Mouse (Mus musculus): ENCODE measurements around the gene Kifc1.
"Not testable (repeated sequence)": the region's sequence is repeated elsewhere in the genome, so short reads cannot be mapped to it uniquely, and the experiment has no call there.

Gene Kifc1

DNA sequence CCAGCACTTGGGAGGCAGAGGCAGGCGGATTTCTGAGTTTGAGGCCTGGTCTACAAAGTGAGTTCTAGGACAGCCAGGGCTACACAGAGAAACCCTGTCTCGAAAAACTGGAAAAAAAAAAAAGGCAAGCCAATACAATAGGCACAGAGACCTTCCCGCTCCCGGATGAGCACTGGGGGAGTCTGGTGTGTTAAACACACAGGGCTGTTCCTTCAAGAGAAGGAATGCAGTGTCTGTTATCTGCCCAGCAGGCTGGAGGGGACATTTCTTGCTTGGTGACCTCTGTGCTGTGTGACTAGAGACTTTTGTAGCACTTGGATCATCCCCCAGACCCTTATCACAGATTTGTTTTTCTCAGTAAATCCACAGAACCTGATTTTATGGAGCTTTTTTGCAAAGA lies 11.2 kb upstream of the Kifc1 start:
- no peak for DNase-seq

DNA sequence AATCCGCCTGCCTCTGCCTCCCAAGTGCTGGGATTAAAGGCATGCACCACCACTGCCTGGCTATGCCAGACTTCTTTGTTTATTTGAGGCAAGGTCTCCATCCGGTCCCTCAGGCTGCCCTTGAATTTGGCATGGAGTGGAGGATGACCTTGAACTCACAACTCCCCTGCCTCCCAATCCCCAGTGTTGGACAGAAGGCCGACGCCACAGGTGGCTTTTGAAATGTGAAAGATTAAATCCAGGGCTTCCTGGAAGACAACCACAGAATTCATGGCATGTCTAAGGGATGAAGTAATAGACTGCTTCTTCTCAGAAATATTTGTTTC lies 10.5 kb upstream of the Kifc1 start:
- DNase-seq: no peak

GRCm38 (mm10) chr17:33900281-33900988 lies 10.0 kb upstream of the Kifc1 start:
- DNase-seq: peak in 1 of 2 experiments; percentile 44

GRCm38 (mm10) chr17:33899642-33900041 lies 9.2 kb upstream of the Kifc1 start:
- no peak for DNase-seq

DNA sequence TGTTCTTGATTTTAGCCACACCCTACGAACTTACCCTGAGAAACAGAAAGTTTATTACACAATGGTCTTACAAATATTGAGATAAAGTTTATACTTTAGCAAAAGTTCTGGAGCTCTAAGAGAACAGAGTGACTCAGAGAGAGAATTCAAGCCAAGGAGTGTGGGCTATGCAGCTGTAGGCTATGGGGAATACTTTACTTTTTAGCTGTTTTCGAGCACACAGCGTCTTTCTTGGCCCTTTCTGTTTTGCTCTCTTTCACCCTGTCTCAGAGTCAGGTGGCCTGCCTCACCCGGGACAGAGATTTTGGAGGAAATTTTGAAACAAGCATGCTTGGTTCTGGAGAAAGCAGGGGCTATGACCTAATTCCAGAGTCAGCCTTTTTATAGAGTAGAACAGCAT lies 7.7 kb upstream of the Kifc1 start:
- not testable (repeated sequence) for DNase-seq

DNA sequence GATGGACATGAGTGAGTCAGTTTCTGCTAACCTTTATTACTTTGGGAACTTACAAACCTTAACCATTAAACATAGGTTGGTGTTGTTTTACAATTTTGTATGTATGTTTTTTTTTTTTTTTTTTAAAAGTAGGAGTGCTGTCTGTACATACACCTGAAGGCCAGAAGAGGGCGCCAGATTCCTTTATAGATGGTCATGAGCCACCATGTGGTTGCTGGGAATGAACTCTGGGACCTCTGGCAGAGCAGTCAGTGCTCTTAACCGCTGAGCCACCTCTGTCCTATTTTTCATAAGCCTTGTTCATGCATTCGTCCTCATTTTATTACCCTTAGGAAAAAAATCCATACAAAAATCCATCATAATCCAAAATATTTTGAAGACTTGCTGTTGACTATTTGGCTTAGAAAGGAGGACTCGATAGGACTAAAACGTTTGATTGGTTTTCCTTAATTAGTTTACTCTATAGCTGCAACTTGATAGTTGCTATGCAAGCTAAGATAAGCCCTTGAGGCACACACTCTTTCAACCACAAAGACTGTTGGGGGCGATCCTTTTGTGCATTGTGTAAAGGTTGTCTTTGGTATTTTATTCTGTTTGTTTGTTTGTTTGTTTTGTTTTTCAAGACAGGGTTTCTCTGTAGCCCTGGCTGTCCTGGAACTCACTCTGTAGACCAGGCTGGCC lies 6.8 kb upstream of the Kifc1 start:
- DNase-seq: peak in 1 of 2 experiments; percentile 51

DNA sequence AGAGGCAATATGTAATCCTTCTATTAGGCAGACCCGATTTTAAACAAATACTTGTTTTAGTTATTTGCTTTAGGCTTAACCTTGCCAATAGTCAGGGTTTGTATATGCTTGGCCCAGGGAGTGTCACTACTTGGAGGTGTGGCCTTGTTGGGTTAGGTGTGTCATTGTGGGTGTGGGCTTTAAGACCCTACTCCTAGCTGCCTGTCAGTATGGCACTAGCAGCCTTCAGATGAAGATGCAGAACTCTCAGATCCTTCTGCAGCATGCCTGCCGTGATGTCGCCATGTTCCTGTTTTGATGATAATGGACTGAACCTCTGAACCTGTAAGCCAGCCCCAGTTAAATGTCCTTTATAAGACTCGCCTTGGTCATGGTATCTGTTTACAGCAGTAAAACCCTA lies 2.5 kb upstream of the Kifc1 start:
- DNase-seq: not testable (repeated sequence)

DNA sequence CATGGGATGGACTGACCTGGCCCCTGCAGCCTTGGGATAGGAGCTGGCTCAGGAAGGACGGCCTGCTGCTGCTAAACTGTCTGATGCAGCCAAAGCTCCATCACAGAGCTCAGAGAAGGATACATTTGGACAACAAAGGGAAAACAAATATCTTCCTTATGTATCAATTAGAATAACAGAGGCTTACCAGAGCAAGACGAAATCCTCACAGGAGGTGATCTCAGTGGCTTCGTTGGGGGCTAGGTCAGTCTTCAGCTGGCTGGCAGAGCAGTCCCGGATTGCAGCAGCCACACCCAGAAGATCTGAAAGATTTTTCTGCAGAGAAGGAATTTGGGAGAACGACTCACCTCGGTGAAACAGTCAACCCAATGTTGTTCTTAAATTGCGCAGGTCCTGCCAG lies 2.0 kb upstream of the Kifc1 start:
- no peak for DNase-seq

DNA sequence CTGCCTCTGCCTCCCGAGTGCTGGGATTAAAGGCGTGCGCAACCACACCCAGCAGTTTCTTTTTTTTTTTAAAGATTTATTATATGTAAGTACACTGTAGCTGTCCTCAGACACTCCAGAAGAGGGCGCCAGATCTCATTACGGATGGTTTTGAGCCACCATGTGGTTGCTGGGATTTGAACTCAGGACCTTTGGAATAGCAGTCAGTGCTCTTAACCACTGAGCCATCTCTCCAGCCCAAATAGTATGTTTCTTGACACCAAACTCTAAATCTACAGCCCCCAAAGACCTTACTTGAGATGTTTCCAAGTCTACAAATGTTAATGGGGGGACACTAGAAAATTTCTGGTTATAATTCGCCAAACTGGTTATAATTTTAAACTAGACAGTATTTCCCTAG lies 1.4 kb upstream of the Kifc1 start:
- not testable (repeated sequence) for DNase-seq

DNA sequence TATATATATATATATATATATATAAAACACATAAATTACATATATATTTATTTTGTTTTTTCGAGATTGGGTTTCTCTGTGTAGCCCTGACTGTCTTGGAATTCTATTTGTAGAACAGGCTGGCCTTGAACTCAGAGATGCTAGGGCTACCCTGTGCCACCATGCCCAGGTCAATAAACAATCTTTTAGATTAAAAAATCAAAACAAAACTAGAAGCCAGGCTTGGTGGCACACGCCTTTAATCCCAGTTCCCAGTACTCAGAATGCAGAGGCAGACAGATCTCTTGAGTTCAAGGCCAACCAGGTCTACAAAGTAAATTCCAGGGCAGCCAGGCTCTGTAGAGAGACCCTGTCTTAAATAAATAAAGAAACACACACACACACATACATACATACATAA lies 896 bp upstream of the Kifc1 start:
- DNase-seq: no peak

DNA sequence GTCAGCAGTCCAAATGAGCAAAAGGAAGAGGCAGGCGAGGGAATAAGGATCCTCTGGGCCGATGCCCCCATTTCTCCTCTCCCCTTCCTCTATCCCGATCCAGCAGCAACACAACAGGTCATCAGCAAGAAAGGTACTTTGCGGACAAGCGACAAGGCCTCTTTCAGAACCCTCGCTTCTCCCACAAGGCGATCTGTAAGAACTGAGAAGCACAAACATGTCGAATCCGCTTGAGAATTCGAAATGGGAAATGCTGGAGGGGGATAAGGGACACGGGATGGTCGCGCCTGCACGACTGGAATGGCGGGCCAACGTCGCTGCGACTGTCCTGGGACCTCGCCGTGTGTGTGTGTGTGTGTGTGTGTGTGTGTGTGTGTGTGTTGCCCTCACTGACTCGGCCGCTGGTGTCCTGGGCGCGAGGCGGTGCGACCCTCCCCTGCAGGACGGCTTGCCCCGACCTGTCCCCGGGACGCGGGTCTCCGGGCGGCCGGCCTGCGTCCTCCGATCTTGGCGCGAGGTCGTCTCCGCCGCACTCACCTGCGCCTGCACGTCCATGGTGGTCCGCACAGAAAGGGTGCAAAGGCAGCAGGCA lies 424 bp downstream of the Kifc1 start:
- DNase-seq: not testable (repeated sequence)

DNA sequence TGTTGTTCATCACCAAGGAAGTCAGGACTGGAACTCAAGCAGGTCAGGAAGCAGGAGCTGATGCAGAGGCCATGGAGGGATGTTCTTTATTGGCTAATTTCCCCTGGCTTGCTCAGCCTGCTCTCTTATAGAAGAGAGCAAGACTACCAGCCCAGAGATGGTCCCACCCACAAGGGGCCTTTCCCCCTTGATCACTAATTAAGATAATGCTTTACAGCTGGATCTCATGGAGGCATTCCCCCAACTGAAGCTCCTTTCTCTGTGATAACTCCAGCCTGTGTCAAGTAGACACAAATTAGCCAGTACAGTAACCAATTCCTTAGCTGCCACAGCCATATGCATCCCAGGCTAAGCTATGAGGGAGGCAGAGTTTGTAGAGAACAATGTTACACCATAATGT lies 2.2 kb downstream of the Kifc1 start:
- DNase-seq: not testable (repeated sequence)

GRCm38 (mm10) chr17:33887802-33888201 lies 2.7 kb downstream of the Kifc1 start:
- not testable (repeated sequence) for DNase-seq

- DNase-seq: not testable (repeated sequence)
Measured at GRCm38 (mm10) chr17:33884320-33884719, 6.1 kb downstream of the Kifc1 start.

DNA sequence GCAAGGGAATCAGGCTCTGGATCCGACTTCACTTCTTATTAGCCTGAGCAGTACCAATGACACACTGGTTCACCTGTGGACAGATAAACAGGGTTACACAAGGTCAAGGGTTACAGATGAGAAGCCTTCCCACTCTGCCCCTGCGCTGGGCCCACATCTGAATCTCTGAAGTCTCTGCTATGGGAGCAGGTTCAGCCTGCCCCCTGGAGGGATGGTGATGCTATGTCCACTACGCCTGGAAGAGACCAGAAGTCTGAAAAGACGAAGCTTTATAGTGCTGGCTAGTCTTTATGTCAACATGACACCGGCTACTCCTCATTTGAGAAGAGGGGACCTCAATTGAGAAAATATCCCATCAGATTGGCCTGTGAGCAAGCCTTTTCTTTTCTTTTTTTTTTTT lies 14.7 kb downstream of the Kifc1 start:
- not testable (repeated sequence) for DNase-seq

GRCm38 (mm10) chr17:33874411-33874810 lies 16.1 kb downstream of the Kifc1 start:
- DNase-seq: peak in 1 of 2 experiments; percentile 10

DNA sequence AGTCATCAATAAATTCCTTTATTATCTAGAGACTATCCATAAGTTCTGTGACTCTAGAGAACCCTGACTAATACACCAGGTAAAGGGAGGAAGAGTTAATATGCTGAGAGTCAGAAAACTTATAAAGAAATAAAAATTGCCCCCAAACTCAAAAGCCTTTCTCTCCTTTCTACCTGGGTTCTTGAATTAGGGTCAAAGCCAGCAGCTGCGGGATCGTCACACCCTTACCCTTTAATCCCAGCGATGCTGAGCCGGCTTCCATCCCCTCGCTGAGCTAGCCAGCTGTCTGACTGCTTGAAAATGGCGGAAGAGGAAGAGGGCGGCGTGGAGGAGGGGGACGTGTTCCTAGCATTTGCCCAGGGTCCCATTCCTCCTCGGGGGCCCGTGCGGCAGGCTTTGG lies 16.9 kb downstream of the Kifc1 start, which contains the start of gene Gm7029:
Gene Gm7029, plus strand, starts transcription at position 301 of the 400 bp plus-strand sequence.
- not testable (repeated sequence) for DNase-seq

GRCm38 (mm10) chr17:33865330-33866030 lies 25.0 kb downstream of the Kifc1 start:
- DNase-seq: peak; percentile 50 to 64

DNA sequence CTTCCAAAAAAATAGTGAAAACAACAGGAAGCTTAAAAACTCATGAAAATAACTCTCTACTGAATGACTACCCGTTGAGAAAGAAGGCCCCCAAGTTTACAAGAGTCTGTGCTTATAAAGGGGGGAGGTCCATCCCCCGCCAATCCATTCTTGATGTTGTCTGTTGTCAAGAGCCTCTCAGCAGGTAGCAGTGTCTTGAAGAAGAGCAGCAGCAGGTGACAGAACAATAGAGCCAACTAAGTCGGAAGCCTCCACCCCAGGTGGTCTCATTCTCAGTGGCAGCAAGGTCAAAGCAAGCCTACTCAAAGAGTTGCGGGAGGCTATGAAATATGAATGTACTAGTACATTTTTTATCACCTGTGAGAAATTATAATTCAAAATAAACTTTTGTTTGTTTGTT lies 32.6 kb downstream of the Kifc1 start:
- DNase-seq: no peak

DNA sequence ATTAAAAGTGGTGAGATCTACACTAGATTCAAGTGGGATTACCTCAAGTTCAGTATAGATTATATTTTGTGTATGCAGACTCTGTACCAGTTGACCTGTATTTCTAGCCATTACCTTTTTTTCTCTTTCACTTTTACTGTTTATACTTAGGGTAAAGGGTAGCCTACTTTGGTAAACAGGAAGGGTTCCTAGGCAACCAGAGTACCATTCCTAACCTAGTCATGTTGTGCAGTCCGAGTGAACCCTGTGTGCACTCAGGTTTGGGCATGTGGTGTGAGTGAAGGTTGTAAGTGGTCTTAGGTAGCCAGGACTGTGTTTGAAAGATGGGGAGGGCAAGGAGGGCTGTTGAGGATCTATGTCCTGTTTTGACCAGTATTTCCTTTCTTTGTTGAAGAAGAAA lies 39.1 kb downstream of the Kifc1 start:
- DNase-seq: no peak

- DNase-seq: no peak
Measured at GRCm38 (mm10) chr17:33848139-33848538, 42.3 kb downstream of the Kifc1 start.

DNA sequence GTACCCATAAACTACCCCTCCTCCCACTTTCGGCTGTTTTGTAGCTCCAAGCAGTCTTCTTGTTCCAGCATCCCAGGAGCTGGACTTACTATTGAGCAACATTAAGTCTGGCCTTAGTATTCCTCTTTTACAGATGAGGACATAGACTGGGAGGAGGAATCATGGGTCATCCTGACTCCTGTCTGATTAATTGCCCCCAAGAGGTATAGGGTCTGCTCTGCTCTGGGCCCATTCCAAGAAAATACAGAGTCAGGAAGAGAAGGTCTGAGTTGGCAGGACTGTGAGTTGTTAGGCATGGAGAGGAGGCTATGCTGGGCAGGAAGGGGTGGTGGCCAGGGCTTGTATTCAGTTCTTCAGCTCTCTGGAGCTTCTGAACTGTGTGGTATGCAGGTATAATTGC lies 46.3 kb downstream of the Kifc1 start:
- DNase-seq: no peak
